Mouse (Mus musculus): Measurements from ENCODE around the gene Grb7. TPM values are rescaled to one million over a fixed set of nuclear protein-coding genes. Genes with fewer than 3 reads are reported as not detected.

The Grb7 gene
- polyA plus RNA-seq, 1 experiment: 0.85 TPM

GRCm38 (mm10) chr11:98488540-98489234, 42.5 kb downstream of the Grb7 start:
- WGBS: 85% methylated on average over 20 of the region's 20 CpGs
- TF ChIP-seq CTCF (IDR thresholded peaks at IDR 0.05; ENCODE audit: control insufficient read depth, insufficient read depth, low read length) (no peak), POLR2A (IDR thresholded peaks at IDR 0.05; ENCODE audit: borderline replicate concordance, control insufficient read depth, low read depth, low read length) (no peak)
- no peak overlapping the region for H3K27ac ChIP-seq (ENCODE audit: control insufficient read depth, insufficient read depth, low read depth, low read length, poor library complexity)
- peaks cover 1% of the 10 kb centered on the region; the same call in 1 of the 2 replicates for H3K4me1 ChIP-seq (ENCODE audit: control insufficient read depth, insufficient read depth, low read length)
- H3K4me3 ChIP-seq (replicated peaks; ENCODE audit: control insufficient read depth, low read depth, low read length): no peak overlapping the region

DNA sequence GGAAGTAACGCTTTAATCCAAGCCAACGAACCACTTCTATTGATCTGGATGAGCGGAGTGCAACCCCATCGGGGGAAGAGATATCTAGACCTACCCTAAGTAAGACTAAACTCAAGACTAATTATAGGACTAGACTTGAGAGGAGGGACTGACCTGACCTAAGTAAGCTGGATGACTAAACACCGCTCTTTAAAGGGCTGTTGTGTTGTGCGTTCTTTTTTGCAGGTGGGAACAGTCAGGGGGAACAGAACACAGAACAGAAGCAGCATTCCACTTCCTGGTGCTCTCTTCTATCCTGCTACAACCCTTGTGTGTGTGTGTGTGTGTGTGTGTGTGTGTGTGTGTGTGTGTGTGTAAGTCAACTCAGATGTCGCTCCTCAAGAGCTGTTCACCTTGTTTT, 45.4 kb downstream of the Grb7 start:
- peak overlapping the region; percentile 88 for H3K27ac ChIP-seq (ENCODE audit: control insufficient read depth, insufficient read depth, low read depth, low read length, poor library complexity)
- no peak overlapping the region for H3K4me3 ChIP-seq (replicated peaks; ENCODE audit: control insufficient read depth, low read depth, low read length)
- peaks cover 1% of the 10 kb centered on the region; the same call in 1 of the 2 replicates for H3K4me1 ChIP-seq (ENCODE audit: control insufficient read depth, insufficient read depth, low read length)
- no peak for TF ChIP-seq CTCF (IDR thresholded peaks at IDR 0.05; ENCODE audit: control insufficient read depth, insufficient read depth, low read length)
- TF ChIP-seq POLR2A (IDR thresholded peaks at IDR 0.05; ENCODE audit: borderline replicate concordance, control insufficient read depth, low read depth, low read length): no peak
- WGBS: 72% methylated on average over 7 of the region's 7 CpGs

DNA sequence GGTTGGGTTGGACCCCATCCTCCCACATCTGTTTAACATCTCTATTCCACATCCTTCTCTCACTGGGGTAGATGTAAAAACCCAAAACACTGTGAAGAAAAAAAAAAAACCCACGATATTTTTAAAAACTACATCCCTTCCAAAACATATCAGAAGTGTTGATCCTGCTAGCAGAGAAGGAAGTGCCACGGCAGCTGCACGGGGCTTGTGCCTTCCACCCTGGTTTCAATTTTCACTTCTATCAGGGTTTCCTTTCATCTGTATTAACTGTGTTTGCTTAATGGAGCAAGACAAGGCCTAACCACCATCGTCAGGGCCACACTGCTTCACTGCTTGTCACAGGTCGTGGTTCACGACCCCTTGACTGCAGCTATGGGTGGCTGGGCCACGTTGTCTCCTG, 46.8 kb downstream of the Grb7 start:
- Histone ChIP-seq H3K27ac (ENCODE audit: control insufficient read depth, insufficient read depth, low read depth, low read length, poor library complexity) (peak overlapping the region; percentile 63), H3K4me3 (replicated peaks; ENCODE audit: control insufficient read depth, low read depth, low read length) (no peak overlapping the region), H3K4me1 (ENCODE audit: control insufficient read depth, insufficient read depth, low read length) (peaks cover 3% of the 10 kb centered on the region; the same call in 1 of the 2 replicates)
- TF ChIP-seq POLR2A (IDR thresholded peaks at IDR 0.05; ENCODE audit: borderline replicate concordance, control insufficient read depth, low read depth, low read length): no peak
- 11% methylated on average over 7 of the region's 7 CpGs for WGBS

DNA sequence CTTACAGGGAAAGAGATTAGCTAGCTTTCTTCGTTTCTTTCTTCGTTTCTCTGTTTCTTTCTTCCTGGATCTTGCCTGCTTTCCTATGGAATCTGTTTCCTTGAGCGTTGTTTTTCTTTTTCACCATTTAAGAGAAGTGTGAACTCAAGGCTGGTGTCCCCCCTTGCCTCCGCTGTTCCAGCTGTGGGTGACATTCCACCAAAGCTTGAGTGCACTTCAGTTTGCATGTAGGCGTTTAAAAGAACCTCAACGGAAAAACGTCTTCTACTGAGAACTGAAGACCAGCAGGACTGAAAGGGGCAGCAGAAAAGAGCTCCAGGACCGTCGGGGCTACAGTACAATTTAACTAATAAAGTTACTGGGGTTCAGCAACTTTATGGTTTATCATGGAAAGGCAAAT, 47.2 kb downstream of the Grb7 start:
- Histone ChIP-seq H3K27ac (ENCODE audit: control insufficient read depth, insufficient read depth, low read depth, low read length, poor library complexity) (peak overlapping the region; percentile 63), H3K4me1 (ENCODE audit: control insufficient read depth, insufficient read depth, low read length) (peaks cover 4% of the 10 kb centered on the region; the same call in 1 of the 2 replicates), H3K4me3 (replicated peaks; ENCODE audit: control insufficient read depth, low read depth, low read length) (no peak overlapping the region)
- WGBS: 60% methylated on average over 9 of the region's 9 CpGs
- TF ChIP-seq POLR2A (IDR thresholded peaks at IDR 0.05; ENCODE audit: borderline replicate concordance, control insufficient read depth, low read depth, low read length) (no peak), CTCF (IDR thresholded peaks at IDR 0.05; ENCODE audit: control insufficient read depth, insufficient read depth, low read length) (no peak)

DNA sequence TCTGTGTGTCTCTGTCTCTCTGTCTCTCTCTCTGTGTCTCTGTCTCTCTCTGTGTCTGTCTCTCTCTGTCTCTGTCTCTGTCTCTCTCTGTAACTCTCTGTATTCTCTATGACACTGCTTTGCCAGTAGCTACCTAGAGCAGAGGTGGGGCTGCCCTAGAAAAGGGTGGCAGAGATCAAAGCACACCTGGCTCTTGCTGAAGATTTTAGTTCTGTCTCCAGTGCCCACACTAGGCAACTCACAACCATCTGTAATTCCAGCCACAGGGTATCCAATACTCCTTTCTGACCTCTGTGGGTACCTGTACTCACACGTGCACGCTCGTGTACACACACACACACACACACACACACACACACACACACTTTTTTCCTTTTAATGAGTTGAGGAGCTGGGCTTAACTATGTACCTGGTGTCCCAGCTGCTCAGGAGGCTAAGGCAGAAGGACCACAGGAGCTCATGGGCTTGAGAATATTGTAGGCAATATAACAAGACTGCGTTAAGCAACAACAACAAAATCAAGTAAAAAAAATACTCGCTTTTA, 49.1 kb downstream of the Grb7 start:
- 84% methylated on average over 5 of the region's 5 CpGs for WGBS
- Histone ChIP-seq H3K4me1 (ENCODE audit: control insufficient read depth, insufficient read depth, low read length) (peaks cover 4% of the 10 kb centered on the region; the same call in 1 of the 2 replicates), H3K4me3 (replicated peaks; ENCODE audit: control insufficient read depth, low read depth, low read length) (no peak overlapping the region), H3K27ac (ENCODE audit: control insufficient read depth, insufficient read depth, low read depth, low read length, poor library complexity) (peak overlapping the region; percentile 63; the same call in 1 of the 2 replicates)
- no peak for TF ChIP-seq POLR2A (IDR thresholded peaks at IDR 0.05; ENCODE audit: borderline replicate concordance, control insufficient read depth, low read depth, low read length)
- TF ChIP-seq CTCF (IDR thresholded peaks at IDR 0.05; ENCODE audit: control insufficient read depth, insufficient read depth, low read length): no peak

- TF ChIP-seq CTCF (IDR thresholded peaks at IDR 0.05; ENCODE audit: control insufficient read depth, insufficient read depth, low read length) (no peak), POLR2A (IDR thresholded peaks at IDR 0.05; ENCODE audit: borderline replicate concordance, control insufficient read depth, low read depth, low read length) (no peak)
- Histone ChIP-seq H3K27ac (ENCODE audit: control insufficient read depth, insufficient read depth, low read depth, low read length, poor library complexity) (0 out of 2 replicates have a peak overlapping the region, but pooled peaks have one; percentile 15), H3K4me3 (replicated peaks; ENCODE audit: control insufficient read depth, low read depth, low read length) (no peak overlapping the region), H3K4me1 (ENCODE audit: control insufficient read depth, insufficient read depth, low read length) (peaks cover 3% of the 10 kb centered on the region; the same call in 1 of the 2 replicates)
- 63% methylated on average over 22 of the region's 22 CpGs for WGBS
These were observed 51.4 kb downstream of the Grb7 start for GRCm38 (mm10) chr11:98497388-98498288.

GRCm38 (mm10) chr11:98504926-98505325, 58.7 kb downstream of the Grb7 start:
- no peak overlapping the region for H3K4me3 ChIP-seq (replicated peaks; ENCODE audit: control insufficient read depth, low read depth, low read length)
- H3K27ac ChIP-seq (ENCODE audit: control insufficient read depth, insufficient read depth, low read depth, low read length, poor library complexity): no peak overlapping the region
- TF ChIP-seq CTCF (IDR thresholded peaks at IDR 0.05; ENCODE audit: control insufficient read depth, insufficient read depth, low read length) (no peak), POLR2A (IDR thresholded peaks at IDR 0.05; ENCODE audit: borderline replicate concordance, control insufficient read depth, low read depth, low read length) (no peak)
- WGBS: 64% methylated on average over 3 of the region's 3 CpGs
- H3K4me1 ChIP-seq (ENCODE audit: control insufficient read depth, insufficient read depth, low read length): no peaks in the 10 kb centered on the region; the same call in none of the 2 replicates

Other genes with a start within 250 kb of the Grb7 start
- 22.0 and 34.8 TPM in 2 replicates for gene Cdk12, start 243.3 kb upstream of the Grb7 start, polyA plus RNA-seq (2011; ENCODE audit: insufficient read depth, insufficient read length, low replicate concordance, missing spikeins)
- gene Neurod2, start 116.7 kb upstream of the Grb7 start, polyA plus RNA-seq (2011; ENCODE audit: insufficient read depth, insufficient read length, low replicate concordance, missing spikeins): not detected in 2 replicates
- not detected in 2 replicates for gene Ppp1r1b, start 98.0 kb upstream of the Grb7 start, polyA plus RNA-seq (2011; ENCODE audit: insufficient read depth, insufficient read length, low replicate concordance, missing spikeins)
- 16.8 and 32.3 TPM in 2 replicates for gene Stard3, start 88.0 kb upstream of the Grb7 start, polyA plus RNA-seq (2011; ENCODE audit: insufficient read depth, insufficient read length, low replicate concordance, missing spikeins)
- gene Tcap, start 62.6 kb upstream of the Grb7 start, polyA plus RNA-seq (2011; ENCODE audit: insufficient read depth, insufficient read length, low replicate concordance, missing spikeins): 6.5 and 15.6 TPM in 2 replicates
- gene Pnmt, start 59.9 kb upstream of the Grb7 start, polyA plus RNA-seq (2011; ENCODE audit: insufficient read depth, insufficient read length, low replicate concordance, missing spikeins): not detected in 2 replicates
- gene Pgap3, start 45.9 kb upstream of the Grb7 start, polyA plus RNA-seq (2011; ENCODE audit: insufficient read depth, insufficient read length, low replicate concordance, missing spikeins): 2.4 and 2.7 TPM in 2 replicates
- 0.97 and 2.4 TPM in 2 replicates for gene Erbb2, start 33.9 kb upstream of the Grb7 start, polyA plus RNA-seq (2011; ENCODE audit: insufficient read depth, insufficient read length, low replicate concordance, missing spikeins)
- gene Mien1, start 7.4 kb upstream of the Grb7 start, polyA plus RNA-seq (2011; ENCODE audit: insufficient read depth, insufficient read length, low replicate concordance, missing spikeins): 25.3 and 33.9 TPM in 2 replicates
- 13.3 and 41.7 TPM in 2 replicates for gene Ikzf3, start 99.6 kb downstream of the Grb7 start, polyA plus RNA-seq (2011; ENCODE audit: insufficient read depth, insufficient read length, low replicate concordance, missing spikeins)
- gene Zpbp2, start 104.7 kb downstream of the Grb7 start, polyA plus RNA-seq (2011; ENCODE audit: insufficient read depth, insufficient read length, low replicate concordance, missing spikeins): 2.2 and 6.5 TPM in 2 replicates
- 41.1 and 41.2 TPM in 2 replicates for gene Ormdl3, start 141.0 kb downstream of the Grb7 start, polyA plus RNA-seq (2011; ENCODE audit: insufficient read depth, insufficient read length, low replicate concordance, missing spikeins)
- gene Lrrc3c, start 151.9 kb downstream of the Grb7 start, polyA plus RNA-seq (2011; ENCODE audit: insufficient read depth, insufficient read length, low replicate concordance, missing spikeins): not detected in 2 replicates
- 50.6 and 60.6 TPM in 2 replicates for gene Gm12355, start 179.3 kb downstream of the Grb7 start, polyA plus RNA-seq (2011; ENCODE audit: insufficient read depth, insufficient read length, low replicate concordance, missing spikeins)
- gene Gsdma3, start 180.0 kb downstream of the Grb7 start, polyA plus RNA-seq (2011; ENCODE audit: insufficient read depth, insufficient read length, low replicate concordance, missing spikeins): not detected in 2 replicates
- gene Gsdma2, start 200.4 kb downstream of the Grb7 start, polyA plus RNA-seq (2011; ENCODE audit: insufficient read depth, insufficient read length, low replicate concordance, missing spikeins): not detected in 2 replicates
- 0.55 and 0.70 TPM in 2 replicates for gene Gsdma, start 218.0 kb downstream of the Grb7 start, polyA plus RNA-seq (2011; ENCODE audit: insufficient read depth, insufficient read length, low replicate concordance, missing spikeins)
- gene Psmd3, start 236.2 kb downstream of the Grb7 start, polyA plus RNA-seq (2011; ENCODE audit: insufficient read depth, insufficient read length, low replicate concordance, missing spikeins): 28.2 and 57.7 TPM in 2 replicates

Data from bone marrow, adult 2 months (tissue).